Mouse (Mus musculus): Measurements from ENCODE around the gene Olfr906.

Olfr906 gene

DNA sequence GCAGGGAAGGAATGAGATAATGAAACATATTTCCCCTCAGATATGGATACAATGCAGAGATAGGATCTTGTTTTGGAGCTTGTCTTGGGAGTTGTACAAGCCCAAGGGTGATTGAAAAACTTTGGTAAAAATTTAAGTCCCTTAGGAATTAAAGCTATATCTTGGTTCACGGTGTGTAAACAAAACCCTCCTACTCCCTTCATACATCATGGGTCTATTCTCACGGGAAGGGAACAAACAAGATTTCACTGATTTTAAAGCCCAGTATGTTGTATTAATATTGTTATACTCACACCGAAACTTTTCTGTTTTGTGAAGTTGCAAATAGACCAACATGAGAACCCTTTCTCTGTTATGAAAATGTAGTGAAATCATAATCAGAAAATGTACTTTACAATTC lies at the start of gene Olfr906:
Olfr906 (plus strand) TSS at position 301 of the 400 bp plus-strand sequence.
- no peak for DNase-seq (ENCODE audit: low spot score)

DNA sequence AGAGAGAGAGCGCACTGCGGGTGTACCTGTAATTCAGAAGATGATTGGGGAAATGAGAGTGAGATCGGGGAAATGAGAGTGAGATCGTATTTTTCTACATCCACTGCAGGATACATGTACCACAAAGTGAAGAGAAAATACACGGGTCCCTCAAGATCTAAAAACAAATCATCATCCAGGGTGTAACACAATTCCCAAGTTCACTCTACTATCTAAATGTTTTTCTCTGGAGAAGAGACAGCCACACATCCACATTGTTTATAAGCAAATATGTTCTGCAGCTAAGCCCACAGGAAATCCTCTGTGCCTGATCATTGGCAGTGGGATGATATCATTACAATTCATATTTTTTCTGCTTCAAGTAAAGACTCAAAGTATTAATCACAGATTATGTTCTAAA lies 39.5 kb upstream of the Olfr906 start, which contains the start of gene Olfr902:
Olfr902 (plus strand) TSS at position 301 of the 400 bp plus-strand sequence.
- DNase-seq (ENCODE audit: low spot score): no peak

DNA sequence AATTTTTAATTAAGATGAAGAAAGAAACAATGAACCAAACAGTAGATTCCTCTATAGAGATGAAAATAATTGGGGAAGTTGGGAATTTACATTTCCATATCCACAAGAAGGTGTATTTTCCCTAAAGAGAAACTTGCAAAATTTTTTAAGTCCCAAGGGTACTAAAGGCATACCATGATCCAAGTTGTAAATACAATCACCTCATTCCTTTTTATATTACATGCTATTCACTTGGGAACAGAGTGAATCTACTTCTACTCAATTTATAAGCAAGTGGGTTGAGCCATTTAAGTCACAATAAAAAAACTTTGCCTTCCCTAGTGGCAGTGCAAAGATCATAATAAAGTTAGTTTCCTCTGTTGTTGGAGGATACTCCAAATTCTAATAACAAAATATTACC lies 24.0 kb upstream of the Olfr906 start, which contains the start of gene Olfr904:
Olfr904 (plus strand) TSS at position 301 of the 400 bp plus-strand sequence.
- no peak for DNase-seq (ENCODE audit: low spot score)

DNA sequence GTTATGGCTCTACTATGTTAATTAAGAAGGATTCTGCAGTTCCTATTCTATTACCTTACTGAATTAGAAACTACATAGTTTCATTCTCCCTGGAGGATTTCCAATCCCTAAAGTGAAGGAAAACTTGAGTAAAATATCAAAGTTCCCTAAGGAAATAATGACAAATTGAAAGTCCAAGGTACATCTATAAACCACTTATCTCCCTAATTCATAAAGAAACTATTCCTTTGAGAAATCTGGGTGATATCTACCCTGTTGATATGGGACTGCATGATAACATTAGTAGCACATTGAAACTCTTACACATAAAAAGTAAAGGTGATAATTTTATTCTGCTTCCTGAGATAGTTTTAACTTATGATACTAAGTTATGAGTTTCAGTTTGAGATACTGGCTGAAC lies 16.1 kb upstream of the Olfr906 start, which contains the start of gene Olfr905:
Olfr905 (plus strand) TSS at position 301 of the 400 bp plus-strand sequence.
- DNase-seq (ENCODE audit: low spot score): no peak

DNA sequence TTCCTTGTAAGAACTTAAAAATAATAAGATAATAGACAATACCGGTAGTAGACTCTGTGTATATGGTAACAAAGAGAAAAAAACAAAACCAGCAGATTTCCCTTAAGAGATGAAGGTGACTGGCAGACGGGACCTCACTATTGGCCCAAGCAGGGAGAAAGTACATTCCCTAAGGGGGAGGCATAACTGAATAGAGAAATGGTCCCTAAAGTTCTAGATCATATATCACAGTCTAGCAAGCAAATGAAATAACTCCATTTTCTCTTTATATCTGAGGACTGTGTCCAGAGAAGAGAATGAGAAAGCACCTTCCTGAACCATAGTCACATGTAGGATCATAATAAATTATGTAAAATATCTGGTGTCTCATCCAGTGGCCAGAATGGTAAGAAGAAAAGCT lies 8.6 kb downstream of the Olfr906 start, which contains the start of gene Olfr907:
Olfr907 (plus strand) TSS at position 301 of the 400 bp plus-strand sequence.
- no peak for DNase-seq (ENCODE audit: low spot score)

DNA sequence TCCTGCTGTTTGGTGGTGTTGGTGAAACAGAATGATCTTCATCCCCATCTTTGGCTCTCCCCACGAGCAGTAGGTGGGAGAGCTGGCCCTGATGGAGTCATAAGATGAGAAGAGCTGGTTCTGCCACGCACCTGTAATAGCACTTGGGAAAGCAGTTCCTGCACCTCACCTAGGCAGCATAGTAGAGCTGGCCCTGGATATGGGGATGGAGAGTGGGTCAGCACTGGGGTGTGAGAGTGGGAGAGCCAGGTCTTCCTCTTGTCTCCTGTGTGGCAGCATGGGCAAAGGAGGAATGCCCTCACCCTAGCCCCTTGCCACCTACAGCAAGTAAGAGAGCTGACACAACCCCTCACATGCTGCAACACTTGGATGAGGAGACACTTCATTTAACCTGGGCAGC lies 25.5 kb downstream of the Olfr906 start:
- no peak for DNase-seq (ENCODE audit: low spot score)

DNA sequence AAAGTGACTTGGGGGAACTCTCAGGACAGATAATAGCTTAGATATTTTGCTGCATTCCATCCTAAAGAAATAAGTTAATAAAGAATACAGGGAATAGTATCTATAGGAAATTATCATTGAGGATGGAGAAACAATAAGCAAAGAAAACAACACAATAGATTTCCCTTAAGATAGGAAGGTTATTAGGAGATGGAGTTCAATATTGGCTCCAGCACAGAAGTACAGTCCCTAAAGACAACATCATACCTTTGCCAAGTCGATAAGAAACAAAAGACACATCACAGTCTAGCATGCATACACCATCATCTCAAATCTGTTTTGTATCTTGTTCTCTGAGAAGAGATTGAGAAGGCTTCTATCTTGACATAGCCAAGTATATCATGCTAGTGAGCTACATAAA lies 34.4 kb downstream of the Olfr906 start, which contains the start of gene Olfr911-ps1:
Olfr911-ps1 (plus strand) TSS at position 301 of the 400 bp plus-strand sequence.
- no peak for DNase-seq (ENCODE audit: low spot score)

DNA sequence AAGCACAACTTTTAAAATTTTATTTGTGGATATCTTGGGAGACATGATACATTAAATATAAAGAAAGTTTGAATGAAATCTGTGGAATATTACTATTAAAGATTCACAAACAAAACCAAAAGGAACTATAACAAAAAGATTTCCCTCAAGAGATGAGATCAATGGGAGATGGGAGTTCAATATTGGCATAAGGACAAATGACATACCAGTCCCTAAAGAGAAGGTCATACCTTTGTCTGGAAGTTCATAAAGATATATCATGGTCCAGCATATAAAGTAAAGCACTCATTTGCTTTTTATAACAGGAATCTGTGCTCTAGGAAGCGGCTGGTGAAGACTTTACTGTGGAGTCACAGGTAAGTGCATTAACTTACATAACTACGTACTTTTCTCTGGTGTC lies 50.7 kb downstream of the Olfr906 start, which contains the start of gene Olfr910:
Olfr910 (plus strand) TSS at position 301 of the 400 bp plus-strand sequence.
- no peak for DNase-seq (ENCODE audit: low spot score)

Measured in retina, embryonic 14.5 days (tissue).